Mouse (Mus musculus) bone marrow, adult 2 months (tissue): ENCODE measurements around the gene Ptgdr2.

ENCODE experiments used
- CTCF ChIP-seq: fragments of 200-500 bp; IDR thresholded peaks from 2 replicates; pipeline ENCODE4 v1.5.1; 2011; ENCODE audit warnings: low read length, control low read depth; ENCODE audit not compliant: control insufficient read depth, insufficient read depth
- POLR2A ChIP-seq: fragments of 200-500 bp; IDR thresholded peaks from 2 replicates; pipeline ENCODE4 v1.6.1; 2011; ENCODE audit warnings: low read depth, mild to moderate bottlenecking, control low read depth, low read length, borderline replicate concordance; ENCODE audit not compliant: control insufficient read depth

- no peak for TF ChIP-seq CTCF
- no peak for TF ChIP-seq POLR2A
Observed at GRCm38 (mm10) chr19:10947219-10947618, 10.3 kb downstream of the Ptgdr2 start.
